Mouse (Mus musculus): ENCODE results near the gene Abr.

DNA sequence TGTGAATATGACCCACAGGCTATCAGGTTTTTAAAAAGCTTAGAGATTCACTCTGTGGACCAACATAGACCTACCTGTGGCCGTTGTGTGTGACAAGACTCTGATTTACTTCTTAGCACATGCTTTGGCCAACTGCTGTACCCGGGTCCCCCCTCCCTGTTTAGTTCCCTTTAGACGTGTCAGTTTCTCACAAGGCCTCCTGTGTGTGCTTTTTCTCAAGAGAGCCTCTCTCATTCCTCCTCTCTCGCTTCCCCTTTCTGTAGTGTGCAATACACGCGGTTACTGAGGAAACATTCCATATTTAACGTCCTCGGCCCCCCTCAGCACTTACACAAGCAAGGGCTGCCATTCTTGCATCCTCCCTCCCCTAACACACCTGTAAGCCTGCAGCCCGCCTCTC lies 163.4 kb downstream of the Abr start:
- TF ChIP-seq POLR2A (IDR thresholded peaks at IDR 0.05; ENCODE audit: low read depth, low read length) (no peak), CTCF (IDR thresholded peaks at IDR 0.05; ENCODE audit: extremely low read depth, insufficient read length, insufficient replicate concordance, low read depth, low read length) (no peak)
